Comparison of ENCODE assay signal across 8 mouse cellular contexts in genomic region chr9:108104766-108105548, GRCm38 (mm10). TPM values are rescaled to one million over a fixed set of nuclear protein-coding genes. Genes with fewer than 3 reads are reported as not detected.
A peak's percentile ranks its signal among the peaks of the same experiment; 100 is the strongest.
DNase-seq lines count a peak whose midpoint lies in the region; ATAC-seq lines count a peak whose summit lies in the region.

No protein-coding gene starts in this region.

- peak overlapping the region; percentile 27 for H3K4me3 ChIP-seq in midbrain, embryonic 10.5 days
- no peak overlapping the region for H3K4me3 ChIP-seq in midbrain, embryonic 15.5 days
- no peak overlapping the region for H3K4me3 ChIP-seq in hindbrain, embryonic 12.5 days
- no peak overlapping the region for H3K4me3 ChIP-seq in midbrain, embryonic 12.5 days

- 38% methylated on average over 31 of the region's 31 CpGs for WGBS in midbrain, embryonic 10.5 days
- 37% methylated on average over 31 of the region's 31 CpGs for WGBS in midbrain, embryonic 15.5 days
- WGBS in hindbrain, embryonic 12.5 days, result 35% methylated on average over 31 of the region's 31 CpGs
- 33% methylated on average over 31 of the region's 31 CpGs for WGBS in midbrain, embryonic 12.5 days

- no peak for ATAC-seq in midbrain, embryonic 15.5 days (replicated peaks)
- peak; percentile 35 for ATAC-seq in hindbrain, embryonic 12.5 days (ENCODE audit: low FRiP score)
- ATAC-seq in midbrain, embryonic 12.5 days (ENCODE audit: low FRiP score, low read depth), result 0 out of 2 replicates have a peak, but pooled peaks have one; percentile 23

- H3K9me3 ChIP-seq in midbrain, embryonic 10.5 days (replicated peaks), result no peaks in the 10 kb centered on the region
- no peaks in the 10 kb centered on the region for H3K9me3 ChIP-seq in midbrain, embryonic 15.5 days
- H3K9me3 ChIP-seq in hindbrain, embryonic 12.5 days (replicated peaks), result no peaks in the 10 kb centered on the region
- no peaks in the 10 kb centered on the region for H3K9me3 ChIP-seq in midbrain, embryonic 12.5 days

- H3K9ac ChIP-seq in midbrain, embryonic 15.5 days, result no peak overlapping the region
- peak overlapping the region; percentile 36 for H3K9ac ChIP-seq in hindbrain, embryonic 12.5 days
- peak overlapping the region; percentile 20; the same call in 1 of the 2 replicates for H3K9ac ChIP-seq in midbrain, embryonic 12.5 days (replicated peaks)

- H3K27ac ChIP-seq in midbrain, embryonic 10.5 days (replicated peaks), result peak overlapping the region; percentile 74
- no peak overlapping the region for H3K27ac ChIP-seq in midbrain, embryonic 15.5 days
- peak overlapping the region; percentile 12; the same call in 1 of the 2 replicates for H3K27ac ChIP-seq in hindbrain, embryonic 12.5 days
- H3K27ac ChIP-seq in midbrain, embryonic 12.5 days (replicated peaks), result peak overlapping the region; percentile 49; the same call in 1 of the 2 replicates

- peaks cover 29% of the 10 kb centered on the region for H3K36me3 ChIP-seq in midbrain, embryonic 10.5 days
- H3K36me3 ChIP-seq in midbrain, embryonic 15.5 days (replicated peaks), result peaks cover 21% of the 10 kb centered on the region
- peaks cover 45% of the 10 kb centered on the region for H3K36me3 ChIP-seq in hindbrain, embryonic 12.5 days
- H3K36me3 ChIP-seq in midbrain, embryonic 12.5 days, result peaks cover 47% of the 10 kb centered on the region

- peaks cover 20% of the 10 kb centered on the region for H3K4me1 ChIP-seq in midbrain, embryonic 10.5 days
- H3K4me1 ChIP-seq in midbrain, embryonic 15.5 days, result peaks cover 11% of the 10 kb centered on the region; the same call in 1 of the 2 replicates
- peaks cover 15% of the 10 kb centered on the region for H3K4me1 ChIP-seq in hindbrain, embryonic 12.5 days
- peaks cover 17% of the 10 kb centered on the region for H3K4me1 ChIP-seq in midbrain, embryonic 12.5 days

- DNase-seq in midbrain, embryonic 10.5 days (ENCODE audit: low spot score), result peak; percentile 44
- peak; percentile 48 for DNase-seq in c-Kit-positive CD71-positive TER-119-negative erythroid progenitor cells, embryonic 14.5 days (ENCODE audit: low read depth)
- DNase-seq in adrenal gland, postnatal 36 days, result no peak
- no peak for DNase-seq in gastrocnemius, postnatal 4 days (ENCODE audit: low spot score in 2 of 2)
- DNase-seq in adrenal gland, postnatal 10 days, result no peak

- peaks cover 32% of the 10 kb centered on the region for H3K27me3 ChIP-seq in midbrain, embryonic 10.5 days (ENCODE audit: low read depth, poor library complexity, severe bottlenecking)
- H3K27me3 ChIP-seq in midbrain, embryonic 15.5 days (replicated peaks), result no peaks in the 10 kb centered on the region
- 0 out of 2 replicates have a peak, but pooled peaks cover 6% of the 10 kb centered on the region for H3K27me3 ChIP-seq in hindbrain, embryonic 12.5 days
- H3K27me3 ChIP-seq in midbrain, embryonic 12.5 days, result peaks cover 10% of the 10 kb centered on the region

- H3K4me2 ChIP-seq in midbrain, embryonic 15.5 days, result no peak overlapping the region
- peak overlapping the region; percentile 34 for H3K4me2 ChIP-seq in hindbrain, embryonic 12.5 days (replicated peaks)
- peak overlapping the region; percentile 4; the same call in 1 of the 2 replicates for H3K4me2 ChIP-seq in midbrain, embryonic 12.5 days (replicated peaks)

RNA-seq across cellular contexts. Expression of gene Apeh, which starts 10.6 kb away (rescaled TPM):
- 71.2 and 80.2 TPM in 2 replicates for polyA plus RNA-seq in midbrain, embryonic 10.5 days (2016; fragmentation: Nextera tagmentation; extraction: Ambion mirVana)
- 54.7 and 61.3 TPM in 2 replicates for polyA plus RNA-seq in midbrain, embryonic 15.5 days (2015; fragmentation: Nextera tagmentation; extraction: Ambion mirVana)
- 54.3 and 58.6 TPM in 2 replicates for polyA plus RNA-seq in hindbrain, embryonic 12.5 days (2016; fragmentation: Nextera tagmentation; extraction: Ambion mirVana)
- 63.2 and 70.2 TPM in 2 replicates for polyA plus RNA-seq in midbrain, embryonic 12.5 days (2016; fragmentation: Nextera tagmentation; extraction: Ambion mirVana)
- 10 to 100 TPM; 72.7 to 88.0 TPM for total RNA-seq in adrenal gland, postnatal 36 days (2021)
- total RNA-seq in gastrocnemius, postnatal 4 days (2021), result 10 to 100 TPM; 47.7 to 51.5 TPM
- total RNA-seq in adrenal gland, postnatal 10 days (2021), result 10 to 100 TPM; 72.2 to 81.8 TPM

RNA-seq across cellular contexts. Expression of gene Rnf123, which starts 21.8 kb away (rescaled TPM):
- 32.2 and 39.6 TPM in 2 replicates for polyA plus RNA-seq in midbrain, embryonic 10.5 days (2016; fragmentation: Nextera tagmentation; extraction: Ambion mirVana)
- 54.7 and 55.0 TPM in 2 replicates for polyA plus RNA-seq in midbrain, embryonic 15.5 days (2015; fragmentation: Nextera tagmentation; extraction: Ambion mirVana)
- 39.5 and 40.7 TPM in 2 replicates for polyA plus RNA-seq in hindbrain, embryonic 12.5 days (2016; fragmentation: Nextera tagmentation; extraction: Ambion mirVana)
- polyA plus RNA-seq in midbrain, embryonic 12.5 days (2016; fragmentation: Nextera tagmentation; extraction: Ambion mirVana), result 41.2 and 43.4 TPM in 2 replicates
- total RNA-seq in adrenal gland, postnatal 36 days (2021), result 10 to 100 TPM; 54.3 to 57.1 TPM
- 10 to 100 TPM; 83.8 to 94.8 TPM for total RNA-seq in gastrocnemius, postnatal 4 days (2021)
- total RNA-seq in adrenal gland, postnatal 10 days (2021), result 10 to 100 TPM; 54.3 to 71.9 TPM

RNA-seq across cellular contexts. Expression of gene Mst1, which starts 24.7 kb away (rescaled TPM):
- polyA plus RNA-seq in midbrain, embryonic 10.5 days (2016; fragmentation: Nextera tagmentation; extraction: Ambion mirVana), result 0.78 and 0.87 TPM in 2 replicates
- polyA plus RNA-seq in midbrain, embryonic 15.5 days (2015; fragmentation: Nextera tagmentation; extraction: Ambion mirVana), result not detected in 2 replicates
- 0.31 and 0.72 TPM in 2 replicates for polyA plus RNA-seq in hindbrain, embryonic 12.5 days (2016; fragmentation: Nextera tagmentation; extraction: Ambion mirVana)
- 0.14 TPM in 1 of 2 replicates, not detected in the other for polyA plus RNA-seq in midbrain, embryonic 12.5 days (2016; fragmentation: Nextera tagmentation; extraction: Ambion mirVana)
- under 1 TPM; 0.17 to 0.49 TPM for total RNA-seq in adrenal gland, postnatal 36 days (2021)
- under 1 TPM in 1 of 2 experiments, not detected in 1; 0.36 TPM for total RNA-seq in gastrocnemius, postnatal 4 days (2021)
- total RNA-seq in adrenal gland, postnatal 10 days (2021), result 10 to 100 TPM; 12.8 to 28.1 TPM

RNA-seq across cellular contexts. Expression of gene Amigo3, which starts 52.0 kb away (rescaled TPM):
- polyA plus RNA-seq in midbrain, embryonic 10.5 days (2016; fragmentation: Nextera tagmentation; extraction: Ambion mirVana), result 2.6 and 3.8 TPM in 2 replicates
- polyA plus RNA-seq in midbrain, embryonic 15.5 days (2015; fragmentation: Nextera tagmentation; extraction: Ambion mirVana), result 3.5 and 3.6 TPM in 2 replicates
- polyA plus RNA-seq in hindbrain, embryonic 12.5 days (2016; fragmentation: Nextera tagmentation; extraction: Ambion mirVana), result 3.9 TPM in 2 replicates
- 3.2 and 4.6 TPM in 2 replicates for polyA plus RNA-seq in midbrain, embryonic 12.5 days (2016; fragmentation: Nextera tagmentation; extraction: Ambion mirVana)
- 1 to 10 TPM; 4.5 to 4.7 TPM for total RNA-seq in adrenal gland, postnatal 36 days (2021)
- total RNA-seq in gastrocnemius, postnatal 4 days (2021), result 1 to 10 TPM; 3.2 to 3.4 TPM
- total RNA-seq in adrenal gland, postnatal 10 days (2021), result 1 to 10 TPM; 2.7 to 3.4 TPM

RNA-seq across cellular contexts. Expression of gene Gmppb, which starts 55.9 kb away (rescaled TPM):
- 26.0 and 26.2 TPM in 2 replicates for polyA plus RNA-seq in midbrain, embryonic 10.5 days (2016; fragmentation: Nextera tagmentation; extraction: Ambion mirVana)
- polyA plus RNA-seq in midbrain, embryonic 15.5 days (2015; fragmentation: Nextera tagmentation; extraction: Ambion mirVana), result 19.6 and 22.0 TPM in 2 replicates
- polyA plus RNA-seq in hindbrain, embryonic 12.5 days (2016; fragmentation: Nextera tagmentation; extraction: Ambion mirVana), result 21.9 and 25.0 TPM in 2 replicates
- polyA plus RNA-seq in midbrain, embryonic 12.5 days (2016; fragmentation: Nextera tagmentation; extraction: Ambion mirVana), result 17.3 and 18.2 TPM in 2 replicates
- total RNA-seq in adrenal gland, postnatal 36 days (2021), result 10 to 100 TPM; 27.0 to 28.5 TPM
- 10 to 100 TPM; 18.2 to 20.6 TPM for total RNA-seq in gastrocnemius, postnatal 4 days (2021)
- total RNA-seq in adrenal gland, postnatal 10 days (2021), result 10 to 100 TPM; 18.5 to 21.0 TPM

Comparison
In these comparisons a context has a peak if more than half of its experiments do, and no peak if none do; other contexts are left out.
1. DNase-seq: peak in midbrain, embryonic 10.5 days (single experiment) and c-Kit-positive CD71-positive TER-119-negative erythroid progenitor cells, embryonic 14.5 days (single experiment); none in adrenal gland, postnatal 36 days (0 of 2), gastrocnemius, postnatal 4 days (0 of 2) and adrenal gland, postnatal 10 days (single experiment).